Mouse (Mus musculus) retina, postnatal 1 day (tissue): ENCODE measurements at regions not wholly inside any gene's neighbourhood (a gene's known extent, or its start where the extent isn't known, plus 50 kb on each side); places are given as distances from the start of the nearest gene placed in this dataset.

Experiments
- DNase-seq: peaks from one replicate; pipeline ENCODE4 v3.0.0-alpha.2; 2012

DNA sequence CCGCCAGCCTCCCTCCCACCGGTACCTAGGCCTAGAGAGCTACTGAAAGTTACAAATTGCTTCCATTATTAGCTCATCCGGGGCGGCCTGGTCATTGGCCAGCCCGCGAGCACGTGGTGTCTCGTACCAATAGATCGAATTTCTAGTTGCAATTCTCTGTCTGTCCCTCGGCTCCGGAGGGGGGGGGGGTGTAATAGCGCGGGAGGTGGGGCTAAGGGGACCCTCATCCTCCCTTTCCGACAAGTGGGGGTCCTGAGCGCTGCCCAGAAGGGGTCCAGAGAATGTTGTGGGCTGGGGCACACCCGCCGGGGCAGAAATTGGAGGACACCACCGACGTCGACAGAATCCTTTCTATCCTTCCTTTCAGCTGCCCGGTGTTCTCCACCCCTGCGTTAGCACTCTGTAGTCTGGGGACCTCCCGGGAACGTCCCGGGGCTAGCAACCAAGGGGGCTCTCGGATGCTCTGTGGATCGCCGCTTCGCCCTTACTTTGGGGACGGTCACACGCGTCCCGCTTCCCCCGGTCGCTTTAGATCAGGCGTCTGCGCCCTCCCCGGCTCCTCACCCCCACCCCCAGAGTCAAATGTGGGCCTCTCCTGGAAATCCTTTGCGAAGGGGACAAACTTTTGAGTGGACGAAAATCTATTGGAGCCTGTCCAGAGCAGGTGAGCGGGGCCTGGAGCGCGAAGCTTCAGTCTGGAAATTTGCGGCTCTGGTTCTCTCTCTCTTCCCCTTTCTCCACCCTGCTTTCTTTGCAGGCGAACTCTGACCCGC is 64.6 kb downstream of the Smug1 start:
- peak; percentile 33 for DNase-seq

DNA sequence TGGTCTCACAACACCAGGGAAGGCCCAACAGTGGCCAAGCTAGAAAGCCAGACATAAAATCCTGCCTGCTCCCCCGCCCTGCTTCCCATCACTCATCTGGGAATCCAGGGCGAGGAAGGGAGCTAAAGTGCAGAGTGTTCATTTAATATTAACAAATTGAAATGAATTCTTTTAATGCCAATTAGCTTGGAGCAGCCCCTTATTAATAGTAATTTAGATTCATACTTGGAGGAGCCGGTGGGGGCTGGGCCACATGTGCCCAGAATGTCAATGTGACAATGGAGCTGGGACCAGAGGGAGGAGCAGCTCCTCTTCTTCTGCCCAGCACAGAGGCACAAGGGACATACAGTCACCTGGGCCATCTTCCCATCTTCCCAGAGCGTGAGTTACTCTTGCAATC is 66.8 kb downstream of the Smug1 start:
- no peak for DNase-seq

DNA sequence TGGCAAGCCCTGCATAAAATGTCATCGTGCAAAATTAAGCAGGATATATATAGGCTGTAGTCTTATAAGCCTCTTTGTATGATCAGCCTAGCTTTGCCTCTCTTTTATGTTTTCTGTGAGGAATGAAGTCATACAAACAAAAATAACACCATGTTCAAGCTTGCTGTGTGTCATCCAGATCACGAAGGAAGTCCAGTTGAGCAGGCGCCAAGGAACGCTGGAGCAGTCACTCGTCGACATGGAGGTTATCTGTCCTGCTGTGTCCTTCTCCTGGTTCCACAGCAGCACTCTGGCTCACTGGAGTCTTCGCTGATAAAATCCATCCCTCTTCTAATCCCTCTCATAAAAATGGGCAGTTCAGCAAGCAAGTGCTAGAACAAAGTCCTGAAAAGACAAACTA is 72.4 kb downstream of the Smug1 start:
- no peak for DNase-seq

DNA sequence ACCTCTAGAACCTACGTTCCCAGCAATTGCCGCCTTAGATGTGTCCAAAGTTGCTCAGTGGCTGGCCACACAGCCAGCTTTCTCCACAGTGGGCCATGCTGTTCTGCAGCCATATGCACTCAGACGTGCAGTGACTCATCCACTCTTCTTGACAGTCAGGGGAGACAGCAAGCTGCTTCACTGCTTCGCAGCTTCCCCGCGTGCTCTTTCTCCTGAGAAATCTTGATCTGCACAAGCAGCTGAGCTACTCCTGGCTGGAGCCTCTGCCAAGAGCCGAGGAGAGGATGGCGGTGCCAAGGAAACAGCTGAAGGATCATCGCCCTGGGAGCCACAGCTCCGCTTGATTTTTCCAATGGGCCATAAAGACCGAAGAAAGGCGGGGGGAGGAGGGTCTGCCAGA is 73.2 kb downstream of the Smug1 start:
- no peak for DNase-seq

DNA sequence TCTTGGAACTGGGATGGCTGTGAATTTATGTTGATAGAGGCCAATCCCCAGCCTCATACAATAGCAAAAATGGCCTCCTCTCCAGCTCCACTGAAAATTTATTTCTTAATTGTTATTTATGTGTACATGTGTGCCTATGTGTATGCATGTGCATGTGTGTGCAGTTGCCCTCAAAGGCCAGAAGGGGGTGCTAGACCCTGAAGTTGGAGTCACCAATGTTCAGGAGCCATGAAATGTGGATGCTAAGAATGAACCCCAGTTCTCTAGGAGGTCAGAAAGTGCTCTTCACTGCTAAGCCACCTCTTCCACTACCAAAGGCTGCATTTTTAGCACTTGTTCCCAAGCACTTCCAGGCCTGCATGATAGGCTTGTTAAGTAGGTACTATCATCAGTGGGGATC is 73.8 kb downstream of the Hoxc4 start:
- DNase-seq, result no peak

DNA sequence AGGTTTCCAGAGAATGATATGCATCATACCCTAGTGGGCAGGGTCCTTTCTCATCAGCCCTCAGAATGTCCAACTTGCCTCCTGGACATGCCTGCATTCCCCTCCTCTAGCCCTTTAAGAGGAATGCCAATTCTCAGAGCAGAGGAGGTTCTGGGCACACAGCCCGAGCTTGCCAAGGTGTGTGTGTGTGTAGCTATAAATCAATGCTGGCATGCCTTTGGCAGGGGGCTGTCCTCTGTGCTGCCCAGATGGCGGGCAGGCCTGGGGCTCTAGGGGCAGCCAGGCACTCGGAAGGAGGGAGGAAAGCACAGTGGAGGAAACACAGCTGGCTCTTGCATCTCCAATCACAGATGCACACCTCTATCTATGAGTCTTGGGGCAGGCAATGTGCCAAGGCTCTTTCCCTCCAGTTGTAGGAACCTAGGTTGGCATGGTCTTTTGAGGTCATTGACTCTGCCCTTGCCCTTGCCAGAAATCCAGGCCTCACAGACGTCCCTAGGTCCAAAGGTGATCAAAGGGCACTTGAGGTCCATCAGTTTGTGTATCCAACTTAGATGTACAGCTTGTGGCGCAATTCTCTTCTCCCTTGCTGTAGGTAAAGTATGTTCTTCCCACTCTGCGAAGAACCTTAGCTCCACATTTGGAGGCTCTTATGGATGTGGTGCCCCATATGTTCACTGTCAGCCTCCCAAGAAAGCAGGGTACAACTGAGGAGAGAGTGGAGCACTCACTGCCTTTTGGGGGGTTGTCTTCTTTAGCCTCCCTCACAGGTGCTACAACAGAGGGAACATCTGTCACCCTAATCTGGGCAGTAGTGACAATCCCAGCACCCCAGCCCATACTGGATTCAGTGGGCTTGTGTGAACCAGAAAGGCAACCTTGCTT is 71.8 kb downstream of the Hoxc4 start:
- no peak for DNase-seq

DNA sequence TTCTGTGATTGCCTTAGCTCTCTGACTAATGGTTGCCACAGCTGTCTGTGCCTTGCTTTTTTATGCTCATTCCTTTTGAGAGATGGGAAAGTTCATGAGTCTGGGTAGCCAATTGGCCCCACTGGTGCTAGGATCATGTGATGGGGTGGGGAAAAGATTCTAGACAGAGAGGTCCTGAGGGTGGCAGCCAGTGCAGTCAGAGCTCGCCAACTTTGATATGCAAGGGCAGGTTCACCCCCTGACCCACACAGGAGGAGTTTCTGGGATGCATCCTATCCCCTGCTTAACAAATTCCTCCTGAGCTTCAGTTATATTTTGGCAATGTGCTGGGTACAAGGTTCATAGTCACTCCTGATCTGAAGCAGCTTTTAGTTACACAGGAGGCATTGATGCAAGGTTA is 71.1 kb downstream of the Hoxc4 start:
- DNase-seq, result no peak

DNA sequence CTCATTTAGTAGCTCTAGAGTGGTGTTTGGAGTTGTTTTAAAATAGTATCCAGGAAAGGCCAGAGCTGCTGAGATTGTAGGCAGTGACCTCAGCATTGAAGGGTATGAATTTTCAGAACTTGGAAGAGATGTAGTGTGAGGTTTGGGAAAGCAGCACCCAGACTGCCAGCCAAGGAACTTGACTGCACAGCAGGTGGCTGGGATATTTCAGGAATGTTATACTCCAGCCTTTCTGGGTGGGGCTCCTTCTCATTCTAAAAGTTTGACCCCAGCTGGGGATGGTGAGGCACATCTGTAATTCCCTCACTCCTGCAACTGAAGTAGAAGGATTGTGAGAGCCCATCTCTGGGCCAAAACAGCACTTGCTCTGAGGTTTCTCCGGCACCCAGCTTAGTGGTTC is 70.7 kb downstream of the Hoxc4 start:
- no peak for DNase-seq

DNA sequence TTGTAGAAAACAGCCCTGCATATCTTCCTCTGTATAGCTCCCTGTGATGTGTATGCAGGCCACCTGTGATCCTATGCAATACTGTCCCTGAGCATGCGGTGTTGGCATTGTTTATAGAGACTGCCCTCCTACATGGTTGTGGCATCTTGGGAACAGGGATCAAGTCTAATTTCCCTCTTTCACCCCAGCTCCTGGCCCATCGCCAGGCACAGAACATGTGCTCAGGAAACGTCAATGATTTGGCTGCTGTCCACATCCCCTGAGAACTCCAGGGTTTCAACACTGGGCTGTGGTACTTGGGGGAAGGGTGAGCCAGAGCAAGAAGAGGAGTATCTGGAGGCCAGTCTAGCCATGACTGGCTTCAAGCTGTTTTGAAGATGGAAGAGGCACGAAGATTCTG is 68.5 kb downstream of the Hoxc4 start:
- peak; percentile 69 for DNase-seq

DNA sequence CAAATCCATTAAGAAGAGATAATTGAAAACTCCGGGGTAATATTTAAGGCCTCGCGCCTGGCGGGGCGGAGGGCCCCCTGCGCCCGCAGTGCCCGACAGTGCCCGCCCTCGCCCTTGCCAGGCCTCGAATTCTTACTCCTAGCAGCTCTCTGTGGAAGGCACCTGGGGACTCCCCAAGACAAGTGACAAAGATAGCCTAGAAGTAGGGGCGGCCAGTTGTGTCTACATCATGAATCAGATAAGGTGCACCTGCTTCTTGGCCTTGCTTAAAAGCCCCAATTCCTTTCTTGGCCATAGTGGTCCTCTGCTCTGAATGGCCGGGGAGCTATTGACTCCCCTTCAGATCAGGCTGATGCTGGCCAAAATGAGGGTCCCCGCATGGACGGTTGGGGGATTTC is 67.9 kb downstream of the Hoxc4 start:
- DNase-seq, result no peak
